Mouse (Mus musculus): ENCODE data around the gene Obsl1. TPM values are rescaled to one million over a fixed set of nuclear protein-coding genes. Genes with fewer than 3 reads are reported as not detected.

Obsl1 gene
- polyA plus RNA-seq, 2 experiments: 5.3 to 9.7 TPM

DNA sequence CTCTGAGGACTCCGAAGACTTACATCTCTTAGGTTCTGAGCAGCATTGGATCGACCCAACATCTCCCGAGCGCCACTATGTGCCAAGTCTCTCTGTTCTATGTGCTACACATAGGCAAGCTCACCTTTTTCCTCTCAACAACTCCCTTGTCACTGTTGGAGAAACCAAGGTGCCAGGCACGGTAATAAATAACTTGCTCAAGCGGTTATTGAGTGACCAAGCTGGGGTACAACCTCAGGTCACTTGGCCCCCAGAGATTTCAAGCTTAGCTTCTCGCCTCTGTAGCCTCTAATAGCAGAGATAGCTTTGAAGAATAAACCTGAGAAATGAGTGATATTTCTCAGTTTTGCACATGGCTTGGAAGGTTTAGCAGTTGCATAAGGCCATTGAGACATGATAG is 35.2 kb upstream of the Obsl1 start:
- ATAC-seq (ENCODE audit: insufficient read depth): no peak

DNA sequence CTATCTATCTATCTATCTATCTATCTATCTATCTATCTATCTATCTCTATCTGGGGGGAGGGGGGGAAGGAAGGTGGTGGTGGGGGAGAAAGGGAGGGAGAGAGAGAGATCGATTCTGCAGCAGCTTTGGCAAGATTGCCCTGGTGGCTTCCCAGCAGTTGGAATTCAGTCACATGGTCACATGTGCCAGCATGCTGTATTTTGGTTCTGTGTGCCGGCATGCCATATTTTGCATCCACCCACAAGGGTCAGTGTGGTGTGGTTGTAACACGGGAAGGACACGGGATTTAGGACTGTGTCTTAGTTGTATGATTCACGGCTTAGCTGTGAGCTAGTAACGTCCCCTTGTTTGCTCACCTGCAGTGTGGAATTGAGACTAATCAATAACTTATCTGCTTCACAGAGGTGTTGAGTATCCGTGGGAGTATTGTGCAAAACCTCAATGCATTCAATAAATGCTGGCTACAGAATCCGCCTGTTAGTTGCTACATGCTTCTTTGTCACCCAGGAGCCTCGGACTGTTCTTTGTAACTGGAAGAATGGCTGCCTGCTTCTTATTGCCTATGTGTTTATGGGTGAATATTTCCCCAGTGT is 32.4 kb upstream of the Obsl1 start:
- no peak for ATAC-seq (ENCODE audit: insufficient read depth)
- TF ChIP-seq CTCF (IDR thresholded peaks at IDR 0.05; ENCODE audit: low read depth): no peak
- TF ChIP-seq EP300 (IDR thresholded peaks at IDR 0.05; ENCODE audit: low read depth): no peak

More for the DNA sequence above, 35.2 kb upstream of the Obsl1 start:
- Histone ChIP-seq H3K27ac (no peak overlapping the region), H3K4me2 (ENCODE audit: low read depth) (no peak overlapping the region), H3K36me3 (replicated peaks; ENCODE audit: control insufficient read depth, insufficient read depth, low read depth) (no peaks in the 10 kb centered on the region), H3K4me3 (ENCODE audit: insufficient read depth in 1 of 2, low read depth in 2 of 2, low read length in 2 of 2) (no peak overlapping the region), H3K9me3 (ENCODE audit: control insufficient read depth, low read length) (no peaks in the 10 kb centered on the region), H3K27me3 (ENCODE audit: control insufficient read depth, insufficient read depth, low read length) (peaks cover 8% of the 10 kb centered on the region), H3K4me1 (replicated peaks; ENCODE audit: control insufficient read depth in 2 of 2, insufficient read depth in 2 of 2, low read length in 1 of 2) (no peaks in the 10 kb centered on the region), H3K9ac (replicated peaks) (no peak overlapping the region)
- 72% methylated on average over 7 of the region's 7 CpGs for WGBS (ENCODE audit: insufficient replicate concordance)
- TF ChIP-seq CTCF (IDR thresholded peaks at IDR 0.05; ENCODE audit: low read depth) (no peak), EP300 (IDR thresholded peaks at IDR 0.05; ENCODE audit: low read depth) (no peak)
- no peak for DNase-seq (ENCODE audit: low read depth in 3 of 3, low spot score in 3 of 3)

DNA sequence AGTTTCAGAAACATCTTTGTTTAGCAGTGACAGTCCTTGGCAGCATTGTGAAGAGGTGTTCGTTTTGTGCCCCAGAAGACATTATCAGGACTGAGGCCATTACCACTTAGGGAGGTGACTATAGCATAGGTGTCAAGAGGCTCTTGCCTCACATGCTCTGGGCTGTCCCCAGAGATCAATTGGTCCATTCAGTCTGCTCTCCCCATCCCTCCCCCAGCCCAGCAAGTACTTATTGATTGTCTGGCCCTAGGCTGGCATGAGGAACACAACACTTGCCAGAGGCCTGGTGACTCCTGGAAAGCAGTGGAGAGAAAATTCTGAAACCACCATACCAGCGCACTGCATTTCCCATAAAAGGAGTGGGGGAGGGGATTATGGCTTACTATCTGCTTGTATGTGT is 31.3 kb upstream of the Obsl1 start:
- H3K9ac ChIP-seq (replicated peaks): no peak overlapping the region
- no peak overlapping the region for H3K27ac ChIP-seq
- no peaks in the 10 kb centered on the region for H3K9me3 ChIP-seq (ENCODE audit: control insufficient read depth, low read length)
- no peak for ATAC-seq (ENCODE audit: insufficient read depth)
- 57% methylated on average over 2 of the region's 2 CpGs for WGBS (ENCODE audit: insufficient replicate concordance)
- DNase-seq (ENCODE audit: low read depth in 3 of 3, low spot score in 3 of 3): no peak
- no peaks in the 10 kb centered on the region for H3K36me3 ChIP-seq (replicated peaks; ENCODE audit: control insufficient read depth, insufficient read depth, low read depth)
- H3K4me1 ChIP-seq (replicated peaks; ENCODE audit: control insufficient read depth in 2 of 2, insufficient read depth in 2 of 2, low read length in 1 of 2): no peaks in the 10 kb centered on the region
- H3K4me3 ChIP-seq (ENCODE audit: insufficient read depth in 1 of 2, low read depth in 2 of 2, low read length in 2 of 2): no peak overlapping the region
- TF ChIP-seq CTCF (IDR thresholded peaks at IDR 0.05; ENCODE audit: low read depth) (no peak), EP300 (IDR thresholded peaks at IDR 0.05; ENCODE audit: low read depth) (no peak)
- no peak overlapping the region for H3K4me2 ChIP-seq (ENCODE audit: low read depth)
- H3K27me3 ChIP-seq (ENCODE audit: control insufficient read depth, insufficient read depth, low read length): no peaks in the 10 kb centered on the region

More for the DNA sequence above, 32.4 kb upstream of the Obsl1 start:
- Histone ChIP-seq H3K27me3 (ENCODE audit: control insufficient read depth, insufficient read depth, low read length) (no peaks in the 10 kb centered on the region), H3K27ac (no peak overlapping the region), H3K4me1 (replicated peaks; ENCODE audit: control insufficient read depth in 2 of 2, insufficient read depth in 2 of 2, low read length in 1 of 2) (no peaks in the 10 kb centered on the region), H3K9ac (replicated peaks) (no peak overlapping the region), H3K9me3 (ENCODE audit: control insufficient read depth, low read length) (no peaks in the 10 kb centered on the region), H3K36me3 (replicated peaks; ENCODE audit: control insufficient read depth, insufficient read depth, low read depth) (no peaks in the 10 kb centered on the region), H3K4me3 (ENCODE audit: insufficient read depth in 1 of 2, low read depth in 2 of 2, low read length in 2 of 2) (no peak overlapping the region), H3K4me2 (ENCODE audit: low read depth) (no peak overlapping the region)
- no peak for DNase-seq (ENCODE audit: low read depth in 3 of 3, low spot score in 3 of 3)
- 62% methylated on average over 9 of the region's 9 CpGs for WGBS (ENCODE audit: insufficient replicate concordance)

DNA sequence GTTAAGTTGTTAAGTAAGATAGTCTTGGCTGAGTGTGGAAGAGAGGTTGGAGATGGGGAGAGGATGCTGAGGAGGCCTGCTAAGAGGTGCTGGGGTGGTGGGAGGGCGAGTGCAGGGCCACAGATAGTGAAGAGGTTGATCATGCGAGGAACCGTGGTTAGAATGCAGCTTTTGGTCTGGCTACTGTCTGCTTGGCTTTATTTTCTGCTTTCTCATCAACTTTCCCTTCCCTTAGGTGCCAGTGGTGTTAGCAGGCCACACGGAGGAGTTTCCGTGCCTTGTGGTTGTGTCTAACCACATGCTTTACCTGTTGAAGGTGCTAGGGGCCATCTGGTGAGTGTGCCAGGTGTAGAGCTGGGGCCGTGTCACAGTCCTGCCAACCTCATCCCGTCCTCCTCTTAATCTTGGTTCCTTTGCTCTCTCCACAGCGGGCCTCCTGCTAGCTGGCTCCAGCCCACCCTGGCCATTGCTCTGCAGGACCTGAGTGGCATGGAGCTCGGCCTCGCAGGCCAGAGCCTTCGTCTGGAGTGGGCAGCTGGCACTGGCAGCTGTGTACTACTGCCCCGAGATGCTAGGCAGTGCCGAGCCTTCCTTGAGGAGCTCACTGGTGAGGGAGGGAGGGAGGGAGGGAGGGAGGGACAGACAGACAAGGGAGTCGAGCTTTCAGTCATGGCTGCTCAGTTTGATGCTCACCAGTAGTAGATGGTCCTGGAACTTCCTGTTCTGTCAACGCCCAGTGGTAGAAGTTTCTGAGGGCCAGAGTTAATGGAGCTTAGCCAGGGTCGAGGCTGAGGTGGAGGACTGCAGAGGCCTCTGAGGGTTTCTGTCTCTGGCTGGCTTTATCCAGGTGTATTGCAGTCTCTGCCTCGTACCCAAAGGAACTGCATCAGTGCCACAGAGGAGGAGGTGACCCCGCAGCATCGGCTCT is 27.3 kb upstream of the Obsl1 start:
- ATAC-seq (ENCODE audit: insufficient read depth): no peak
- Histone ChIP-seq H3K27me3 (ENCODE audit: control insufficient read depth, insufficient read depth, low read length) (no peaks in the 10 kb centered on the region), H3K9ac (replicated peaks) (no peak overlapping the region), H3K9me3 (ENCODE audit: control insufficient read depth, low read length) (no peaks in the 10 kb centered on the region), H3K36me3 (replicated peaks; ENCODE audit: control insufficient read depth, insufficient read depth, low read depth) (no peaks in the 10 kb centered on the region), H3K4me2 (ENCODE audit: low read depth) (no peak overlapping the region), H3K4me3 (ENCODE audit: insufficient read depth in 1 of 2, low read depth in 2 of 2, low read length in 2 of 2) (no peak overlapping the region), H3K27ac (no peak overlapping the region), H3K4me1 (replicated peaks; ENCODE audit: control insufficient read depth in 2 of 2, insufficient read depth in 2 of 2, low read length in 1 of 2) (no peaks in the 10 kb centered on the region)
- WGBS (ENCODE audit: insufficient replicate concordance): 71% methylated on average over 19 of the region's 19 CpGs
- TF ChIP-seq CTCF (IDR thresholded peaks at IDR 0.05; ENCODE audit: low read depth) (no peak), EP300 (IDR thresholded peaks at IDR 0.05; ENCODE audit: low read depth) (no peak)
- no peak for DNase-seq (ENCODE audit: low read depth in 3 of 3, low spot score in 3 of 3)

Data from liver, embryonic 14.5 days (tissue).